Mouse (Mus musculus) layer of hippocampus, adult 2 months (tissue): ENCODE data around the gene Gm11985. TPM values are rescaled to one million over a fixed set of nuclear protein-coding genes. Genes with fewer than 3 reads are reported as not detected.

Experiments used
- DNase-seq, 2 experiments: peaks; one replicate each; pipeline ENCODE4 v3.0.0; 2022; ENCODE audit warnings: low spot score in 2 of 2
- H3K27ac ChIP-seq: fragments of 200-600 bp; 2 replicates; pipeline ENCODE4 v1.8.1; 2022
- H3K4me3 ChIP-seq: fragments of 200-600 bp; 2 replicates; pipeline ENCODE4 v1.8.1; 2022; ENCODE audit warnings: mild to moderate bottlenecking
- CTCF ChIP-seq: fragments of 200-600 bp; conservative IDR thresholded peaks from 2 replicates; pipeline ENCODE4 v1.8.1; 2022; ENCODE audit warnings: antibody characterized with exemption, mild to moderate bottlenecking, moderate library complexity
- total RNA-seq, 2 experiments: library from RNA; stranded (reverse); gene quantifications; 2 replicates each; pipeline ENCODE4 v1.2.3; 2021

Gm11985 gene
- total RNA-seq, 2 experiments from 2014 or later = not detected

GRCm38 (mm10) chr11:7195312-7195685 lies 6.9 kb upstream of the Gm11985 start:
- no peak overlapping the region for H3K4me3 ChIP-seq
- H3K27ac ChIP-seq = no peak overlapping the region
- no peak for TF ChIP-seq CTCF
- no peak for DNase-seq

GRCm38 (mm10) chr11:7194432-7195311 lies 6.3 kb upstream of the Gm11985 start:
- Histone ChIP-seq H3K27ac (no peak overlapping the region), H3K4me3 (no peak overlapping the region)
- DNase-seq = no peak
- peak; percentile 44 for TF ChIP-seq CTCF

GRCm38 (mm10) chr11:7193134-7193533 lies 4.8 kb upstream of the Gm11985 start:
- no peak for DNase-seq
- H3K4me3 ChIP-seq = no peak overlapping the region
- TF ChIP-seq CTCF = peak; percentile 34; the same call in 1 of the 2 replicates

GRCm38 (mm10) chr11:7192710-7193109 lies 4.3 kb upstream of the Gm11985 start:
- Histone ChIP-seq H3K4me3 (no peak overlapping the region), H3K27ac (no peak overlapping the region)
- no peak for DNase-seq
- no peak for TF ChIP-seq CTCF

More at GRCm38 (mm10) chr11:7193134-7193533, 4.8 kb upstream of the Gm11985 start:
- no peak overlapping the region for H3K27ac ChIP-seq

- DNase-seq = no peak
- no peak overlapping the region for H3K4me3 ChIP-seq
- no peak overlapping the region for H3K27ac ChIP-seq
- TF ChIP-seq CTCF = no peak
Observed at GRCm38 (mm10) chr11:7187472-7187871, 897 bp downstream of the Gm11985 start.

- no peak for DNase-seq
- TF ChIP-seq CTCF = no peak
- no peak overlapping the region for H3K4me3 ChIP-seq
- H3K27ac ChIP-seq = no peak overlapping the region
Observed at GRCm38 (mm10) chr11:7184420-7184819, 3.9 kb downstream of the Gm11985 start.

- DNase-seq = no peak
- H3K27ac ChIP-seq = no peak overlapping the region
- TF ChIP-seq CTCF = no peak
- no peak overlapping the region for H3K4me3 ChIP-seq
Observed at GRCm38 (mm10) chr11:7182409-7183042, 5.8 kb downstream of the Gm11985 start.

- DNase-seq = no peak
- Histone ChIP-seq H3K4me3 (no peak overlapping the region), H3K27ac (no peak overlapping the region)
- TF ChIP-seq CTCF = no peak
Observed at GRCm38 (mm10) chr11:7179276-7179675, 9.1 kb downstream of the Gm11985 start.

- DNase-seq = no peak
- TF ChIP-seq CTCF = no peak
- Histone ChIP-seq H3K27ac (no peak overlapping the region), H3K4me3 (no peak overlapping the region)
Observed at GRCm38 (mm10) chr11:7178724-7179123, 9.6 kb downstream of the Gm11985 start.

- DNase-seq = no peak
- no peak for TF ChIP-seq CTCF
- H3K27ac ChIP-seq = no peak overlapping the region
- no peak overlapping the region for H3K4me3 ChIP-seq
Observed at GRCm38 (mm10) chr11:7173664-7174063, 14.7 kb downstream of the Gm11985 start.

- no peak overlapping the region for H3K4me3 ChIP-seq
- no peak for TF ChIP-seq CTCF
- DNase-seq = no peak
- no peak overlapping the region for H3K27ac ChIP-seq
Observed at GRCm38 (mm10) chr11:7169645-7170044, 18.7 kb downstream of the Gm11985 start.

- Histone ChIP-seq H3K27ac (no peak overlapping the region), H3K4me3 (no peak overlapping the region)
- no peak for DNase-seq
- no peak for TF ChIP-seq CTCF
Observed at GRCm38 (mm10) chr11:7164416-7164815, 24.0 kb downstream of the Gm11985 start.

GRCm38 (mm10) chr11:7161502-7162174 lies 26.7 kb downstream of the Gm11985 start:
- Histone ChIP-seq H3K27ac (no peak overlapping the region), H3K4me3 (no peak overlapping the region)
- peak; percentile 39 to 62 for DNase-seq
- TF ChIP-seq CTCF = peak; percentile 86
